Mouse (Mus musculus) stomach, postnatal 0 days (tissue): Measurements from ENCODE around the gene Lrwd1.

Source experiments
- CTCF ChIP-seq: IDR thresholded peaks from 2 replicates; pipeline ENCODE4 v1.5.1; 2016; ENCODE audit warnings: antibody characterized with exemption, low read depth, mild to moderate bottlenecking, moderate library complexity
- EP300 ChIP-seq: optimal IDR thresholded peaks from 2 replicates; pipeline ENCODE3; 2016; ENCODE audit warnings: antibody characterized with exemption

DNA sequence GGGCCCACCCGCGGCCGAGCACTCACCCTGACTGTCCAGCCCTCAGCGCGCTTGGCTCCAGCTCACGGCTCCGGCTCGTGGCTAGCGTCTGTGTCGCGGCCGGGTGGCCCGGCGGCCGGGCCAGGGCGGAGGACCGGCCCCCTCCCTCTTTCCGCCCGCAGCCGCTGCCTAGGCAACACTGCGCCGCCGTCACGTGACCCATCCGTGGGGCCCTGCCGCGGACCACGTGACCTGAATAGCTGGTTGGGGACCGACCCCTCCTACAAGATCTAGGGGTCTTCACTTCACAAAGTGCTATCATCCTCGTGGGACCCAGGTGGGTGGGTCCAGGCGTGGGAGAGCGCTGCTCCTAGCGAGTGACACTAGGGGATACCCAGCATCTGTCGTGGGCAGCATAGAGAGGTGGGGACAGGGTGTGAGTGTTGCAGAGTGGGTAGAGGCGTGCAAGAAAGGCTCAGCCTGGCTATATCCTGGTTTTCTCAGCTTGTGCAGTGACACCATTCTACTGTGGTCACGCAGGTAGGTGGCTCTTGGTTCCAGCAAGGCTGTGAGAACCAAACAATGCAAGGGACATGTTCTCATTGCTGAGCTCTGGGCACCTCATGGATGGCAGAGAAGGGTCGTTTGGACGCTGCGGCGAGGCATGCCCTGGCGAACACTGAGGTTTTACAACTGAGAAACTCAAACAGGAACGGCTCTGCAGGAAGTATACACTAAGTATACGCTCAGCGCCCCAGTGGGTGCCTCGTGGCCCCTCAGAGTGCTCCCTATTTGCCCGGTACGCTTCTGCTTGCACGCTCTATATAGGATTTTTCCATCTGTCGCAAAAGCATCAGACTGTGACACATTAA is 34.9 kb upstream of the Lrwd1 start, which contains the start of gene Orai2:
- TF ChIP-seq EP300 (no peak), CTCF (no peak)
